Mouse (Mus musculus) mesoderm, embryonic 11.5 days (tissue): ENCODE results near the gene Cd164.

ENCODE experiments used
- DNase-seq: peaks from one replicate; pipeline ENCODE4 v3.0.0-alpha.2; 2012; ENCODE audit warnings: low read depth, low spot score

The Cd164 gene

GRCm38 (mm10) chr10:41500941-41501340, 18.3 kb upstream of the Cd164 start:
- DNase-seq: no peak

GRCm38 (mm10) chr10:41504996-41505395, 14.2 kb upstream of the Cd164 start:
- DNase-seq: no peak

- DNase-seq: peak; percentile 83
Measured at GRCm38 (mm10) chr10:41505446-41505845, 13.8 kb upstream of the Cd164 start.

- peak; percentile 43 for DNase-seq
Measured at GRCm38 (mm10) chr10:41509160-41509559, 10.1 kb upstream of the Cd164 start.

GRCm38 (mm10) chr10:41514301-41514700, 4.9 kb upstream of the Cd164 start:
- DNase-seq: no peak

- no peak for DNase-seq
Measured at GRCm38 (mm10) chr10:41514921-41515320, 4.3 kb upstream of the Cd164 start.

- DNase-seq: peak; percentile 62
Measured at GRCm38 (mm10) chr10:41518508-41518980, 670 bp upstream of the Cd164 start.

GRCm38 (mm10) chr10:41519640-41520409, 611 bp downstream of the Cd164 start:
- DNase-seq: peak; percentile 59

GRCm38 (mm10) chr10:41520410-41520673, 1.1 kb downstream of the Cd164 start:
- no peak for DNase-seq

- DNase-seq: no peak
Measured at GRCm38 (mm10) chr10:41523386-41523785, 4.2 kb downstream of the Cd164 start.

GRCm38 (mm10) chr10:41525696-41526095, 6.5 kb downstream of the Cd164 start:
- DNase-seq: no peak

GRCm38 (mm10) chr10:41529972-41530371, 10.8 kb downstream of the Cd164 start:
- no peak for DNase-seq

GRCm38 (mm10) chr10:41535991-41536390, 16.8 kb downstream of the Cd164 start:
- no peak for DNase-seq

GRCm38 (mm10) chr10:41536714-41537113, 17.5 kb downstream of the Cd164 start:
- no peak for DNase-seq

GRCm38 (mm10) chr10:41537226-41537982, 18.2 kb downstream of the Cd164 start:
- DNase-seq: no peak

GRCm38 (mm10) chr10:41537983-41538330, 18.7 kb downstream of the Cd164 start:
- DNase-seq: no peak

GRCm38 (mm10) chr10:41538986-41539385, 19.8 kb downstream of the Cd164 start:
- DNase-seq: no peak

GRCm38 (mm10) chr10:41542057-41542456, 22.8 kb downstream of the Cd164 start:
- DNase-seq: no peak

GRCm38 (mm10) chr10:41543439-41543838, 24.2 kb downstream of the Cd164 start:
- no peak for DNase-seq

GRCm38 (mm10) chr10:41543844-41544243, 24.6 kb downstream of the Cd164 start:
- no peak for DNase-seq

GRCm38 (mm10) chr10:41544481-41545190, 25.4 kb downstream of the Cd164 start:
- DNase-seq: no peak

- DNase-seq: no peak
Measured at GRCm38 (mm10) chr10:41545224-41545755, 26.1 kb downstream of the Cd164 start.
